Mouse (Mus musculus) heart, embryonic 15.5 days (tissue): ENCODE data around the gene Syne1. TPM values are rescaled to one million over a fixed set of nuclear protein-coding genes. Genes with fewer than 3 reads are reported as not detected.

Experiments
- ATAC-seq: fragments of 200-750 bp; cut with Nextera tagmentation; replicated peaks from 2 replicates; pipeline ENCODE4 v1.8.0; 2017; ENCODE audit warnings: low read depth, moderate TSS enrichment; ENCODE audit not compliant: insufficient number of reproducible peaks, insufficient read depth, low FRiP score
- H3K27ac ChIP-seq: fragments of 300-500 bp; sonication (generic); 2 replicates; pipeline ENCODE4 v1.5.1; 2015; ENCODE audit warnings: mild to moderate bottlenecking, inconsistent platforms
- H3K27me3 ChIP-seq: fragments of 300-500 bp; sonication (generic); 2 replicates; pipeline ENCODE4 v1.6.1; 2015; ENCODE audit warnings: inconsistent platforms
- H3K36me3 ChIP-seq: fragments of 300-500 bp; sonication (generic); 2 replicates; pipeline ENCODE4 v1.6.1; 2015; ENCODE audit warnings: mild to moderate bottlenecking, inconsistent platforms
- H3K4me1 ChIP-seq: fragments of 300-500 bp; sonication (generic); replicated peaks from 2 replicates; pipeline ENCODE4 v1.6.1; 2015; ENCODE audit warnings: inconsistent platforms
- H3K4me2 ChIP-seq: fragments of 300-500 bp; sonication (generic); 2 replicates; pipeline ENCODE4 v1.6.1; 2015; ENCODE audit warnings: inconsistent platforms, mild to moderate bottlenecking, moderate library complexity
- H3K4me3 ChIP-seq: fragments of 300-500 bp; sonication (generic); 2 replicates; pipeline ENCODE4 v1.5.1; 2015; ENCODE audit warnings: mild to moderate bottlenecking, inconsistent platforms
- H3K9ac ChIP-seq: fragments of 300-500 bp; sonication (generic); 2 replicates; pipeline ENCODE4 v1.6.1; 2015; ENCODE audit warnings: mild to moderate bottlenecking, inconsistent platforms
- H3K9me3 ChIP-seq: fragments of 300-500 bp; sonication (generic); replicated peaks from 2 replicates; pipeline ENCODE4 v1.6.1; 2016; ENCODE audit warnings: inconsistent platforms
- WGBS: fragments of 180-500 bp; shearing (Covaris S2); methylation state at CpG from one replicate; pipeline ENCODE4 v1.1.7; 2015; ENCODE audit warnings: mixed read lengths; 5-methylcytosine and 5-hydroxymethylcytosine counted together
- polyA plus RNA-seq: library from polyadenylated mRNA; unstranded; fragments of >200 nt; fragmentation: Nextera tagmentation; extraction: Ambion mirVana; gene quantifications from 2 replicates; pipeline ENCODE4 v1.2.1, GENCODE M21; 2015

Gene Syne1
- polyA plus RNA-seq, 1 experiment from 2014 or later = 23.2 TPM

GRCm38 (mm10) chr10:5488097-5488496 is 63.2 kb downstream of the Syne1 start:
- no peak for ATAC-seq
- H3K4me1 ChIP-seq = no peaks in the 10 kb centered on the region
- H3K9ac ChIP-seq = no peak overlapping the region
- H3K27ac ChIP-seq = no peak overlapping the region
- H3K36me3 ChIP-seq = no peaks in the 10 kb centered on the region
- WGBS = 30% methylated on average over 5 of the region's 5 CpGs
- H3K9me3 ChIP-seq = no peaks in the 10 kb centered on the region
- no peak overlapping the region for H3K4me3 ChIP-seq
- no peaks in the 10 kb centered on the region for H3K27me3 ChIP-seq
- no peak overlapping the region for H3K4me2 ChIP-seq

GRCm38 (mm10) chr10:5480552-5481550 is 70.4 kb downstream of the Syne1 start:
- H3K9ac ChIP-seq = no peak overlapping the region
- H3K4me3 ChIP-seq = no peak overlapping the region
- ATAC-seq = no peak
- no peak overlapping the region for H3K4me2 ChIP-seq
- H3K4me1 ChIP-seq = no peaks in the 10 kb centered on the region
- H3K9me3 ChIP-seq = no peaks in the 10 kb centered on the region
- 67% methylated on average over 9 of the region's 9 CpGs for WGBS
- no peak overlapping the region for H3K27ac ChIP-seq
- no peaks in the 10 kb centered on the region for H3K36me3 ChIP-seq
- H3K27me3 ChIP-seq = no peaks in the 10 kb centered on the region

- Histone ChIP-seq H3K4me1 (no peaks in the 10 kb centered on the region), H3K36me3 (no peaks in the 10 kb centered on the region), H3K27ac (no peak overlapping the region), H3K4me2 (no peak overlapping the region), H3K9me3 (no peaks in the 10 kb centered on the region), H3K27me3 (no peaks in the 10 kb centered on the region), H3K9ac (no peak overlapping the region), H3K4me3 (no peak overlapping the region)
- no peak for ATAC-seq
- WGBS = 42% methylated on average over 6 of the region's 6 CpGs
Measured at GRCm38 (mm10) chr10:5480097-5480496, 71.2 kb downstream of the Syne1 start.

- ATAC-seq = no peak
- Histone ChIP-seq H3K36me3 (no peaks in the 10 kb centered on the region), H3K27ac (no peak overlapping the region), H3K4me1 (no peaks in the 10 kb centered on the region), H3K9me3 (no peaks in the 10 kb centered on the region), H3K4me3 (no peak overlapping the region), H3K4me2 (no peak overlapping the region), H3K27me3 (no peaks in the 10 kb centered on the region), H3K9ac (no peak overlapping the region)
- WGBS = 74% methylated on average over 2 of the region's 2 CpGs
Measured at GRCm38 (mm10) chr10:5468638-5469037, 82.6 kb downstream of the Syne1 start.

GRCm38 (mm10) chr10:5453830-5454229 is 97.5 kb downstream of the Syne1 start:
- ATAC-seq = no peak
- Histone ChIP-seq H3K27me3 (no peaks in the 10 kb centered on the region), H3K4me3 (no peak overlapping the region), H3K27ac (no peak overlapping the region), H3K9me3 (no peaks in the 10 kb centered on the region), H3K36me3 (no peaks in the 10 kb centered on the region), H3K4me1 (no peaks in the 10 kb centered on the region), H3K9ac (no peak overlapping the region), H3K4me2 (no peak overlapping the region)

- WGBS = 83% methylated on average over 2 of the region's 2 CpGs
- H3K36me3 ChIP-seq = no peaks in the 10 kb centered on the region
- H3K27ac ChIP-seq = no peak overlapping the region
- H3K4me2 ChIP-seq = no peak overlapping the region
- no peaks in the 10 kb centered on the region for H3K9me3 ChIP-seq
- H3K4me3 ChIP-seq = no peak overlapping the region
- H3K27me3 ChIP-seq = no peaks in the 10 kb centered on the region
- no peak overlapping the region for H3K9ac ChIP-seq
- ATAC-seq = no peak
- no peaks in the 10 kb centered on the region for H3K4me1 ChIP-seq
Measured at GRCm38 (mm10) chr10:5449944-5450343, 101.3 kb downstream of the Syne1 start.

GRCm38 (mm10) chr10:5447950-5448716 is 103.1 kb downstream of the Syne1 start:
- Histone ChIP-seq H3K27me3 (no peaks in the 10 kb centered on the region), H3K4me3 (no peak overlapping the region), H3K9me3 (no peaks in the 10 kb centered on the region), H3K36me3 (no peaks in the 10 kb centered on the region), H3K4me1 (no peaks in the 10 kb centered on the region), H3K9ac (no peak overlapping the region), H3K27ac (no peak overlapping the region), H3K4me2 (no peak overlapping the region)
- no peak for ATAC-seq
- 62% methylated on average over 4 of the region's 4 CpGs for WGBS

GRCm38 (mm10) chr10:5445313-5445712 is 106.0 kb downstream of the Syne1 start:
- Histone ChIP-seq H3K36me3 (no peaks in the 10 kb centered on the region), H3K4me1 (no peaks in the 10 kb centered on the region), H3K4me3 (no peak overlapping the region), H3K4me2 (no peak overlapping the region), H3K9ac (no peak overlapping the region), H3K9me3 (no peaks in the 10 kb centered on the region), H3K27ac (no peak overlapping the region), H3K27me3 (no peaks in the 10 kb centered on the region)
- ATAC-seq = no peak
- WGBS = 87% methylated on average over 3 of the region's 3 CpGs

GRCm38 (mm10) chr10:5443020-5443419 is 108.3 kb downstream of the Syne1 start:
- Histone ChIP-seq H3K36me3 (no peaks in the 10 kb centered on the region), H3K9me3 (no peaks in the 10 kb centered on the region), H3K4me3 (no peak overlapping the region), H3K9ac (no peak overlapping the region), H3K27me3 (no peaks in the 10 kb centered on the region), H3K4me1 (no peaks in the 10 kb centered on the region), H3K27ac (no peak overlapping the region), H3K4me2 (no peak overlapping the region)
- ATAC-seq = no peak
- 85% methylated on average over 2 of the region's 2 CpGs for WGBS

GRCm38 (mm10) chr10:5439802-5440350 is 111.4 kb downstream of the Syne1 start:
- Histone ChIP-seq H3K9ac (no peak overlapping the region), H3K36me3 (no peaks in the 10 kb centered on the region), H3K27ac (no peak overlapping the region), H3K4me2 (no peak overlapping the region), H3K4me1 (no peaks in the 10 kb centered on the region), H3K4me3 (no peak overlapping the region), H3K9me3 (no peaks in the 10 kb centered on the region), H3K27me3 (no peaks in the 10 kb centered on the region)
- ATAC-seq = no peak
- WGBS = 47% methylated on average over 2 of the region's 2 CpGs

- Histone ChIP-seq H3K9me3 (no peaks in the 10 kb centered on the region), H3K27ac (no peak overlapping the region), H3K4me3 (no peak overlapping the region), H3K27me3 (no peaks in the 10 kb centered on the region), H3K4me2 (no peak overlapping the region), H3K36me3 (no peaks in the 10 kb centered on the region), H3K9ac (no peak overlapping the region), H3K4me1 (no peaks in the 10 kb centered on the region)
- WGBS = 75% methylated on average over 2 of the region's 2 CpGs
- no peak for ATAC-seq
Measured at GRCm38 (mm10) chr10:5437766-5438165, 113.5 kb downstream of the Syne1 start.
